Mouse (Mus musculus) R1 (cell line): ENCODE measurements around the gene Nmt2.
A peak's percentile ranks its signal among the peaks of the same experiment; 100 is the strongest.

Source experiments
- DNase-seq: peaks from one replicate; pipeline ENCODE4 v3.0.0-alpha.2; 2018; ENCODE audit warnings: low read depth, low spot score

The Nmt2 gene

DNA sequence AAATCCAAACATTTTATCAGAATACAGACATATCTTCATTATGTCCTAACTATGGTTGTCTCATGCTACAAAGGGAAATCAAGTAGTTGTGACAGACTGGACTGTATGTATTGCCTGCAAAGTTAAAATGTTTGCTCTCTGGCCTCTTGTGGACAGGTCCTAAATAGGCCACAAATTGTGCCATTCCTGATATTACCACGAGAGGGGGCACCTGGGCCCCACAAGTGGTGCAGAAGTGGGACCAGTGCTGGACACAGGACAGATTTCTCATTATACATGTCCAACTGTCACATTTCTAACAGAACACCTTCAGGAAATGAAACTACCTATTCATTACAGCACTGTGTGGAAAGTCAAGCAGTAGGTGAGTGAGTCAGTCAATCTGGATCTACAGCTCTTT is 43.3 kb downstream of the Nmt2 start:
- DNase-seq = peak; percentile 68

DNA sequence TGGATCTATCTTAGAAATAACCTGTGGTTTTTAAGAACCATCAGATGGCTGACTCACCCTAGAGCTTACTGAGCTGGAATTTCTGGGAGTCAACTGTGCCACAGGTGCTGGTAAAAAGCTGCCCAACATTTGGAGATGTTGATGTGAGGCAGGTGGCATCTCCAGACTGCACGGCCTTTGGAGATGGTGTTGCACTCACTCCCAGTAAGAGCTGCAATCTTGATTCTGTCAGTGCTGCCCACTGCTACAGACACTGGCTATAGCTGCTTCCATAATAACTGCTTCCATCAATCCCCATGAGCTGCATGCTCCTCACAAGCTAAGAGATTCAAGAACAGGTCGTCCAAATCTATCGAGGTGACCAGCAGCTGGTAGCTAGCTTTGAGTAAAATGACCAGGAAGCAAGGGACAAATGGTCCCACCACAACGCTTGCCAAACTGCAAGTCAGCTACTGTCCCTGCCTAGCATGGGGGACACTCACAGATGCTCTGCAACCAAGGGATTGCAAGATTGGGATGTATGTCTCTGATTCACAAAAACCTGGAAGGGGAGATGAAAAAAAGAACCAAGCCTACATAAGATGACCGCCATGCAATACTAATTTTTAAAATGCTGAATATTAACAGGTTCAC is 47.2 kb downstream of the Nmt2 start:
- no peak for DNase-seq

DNA sequence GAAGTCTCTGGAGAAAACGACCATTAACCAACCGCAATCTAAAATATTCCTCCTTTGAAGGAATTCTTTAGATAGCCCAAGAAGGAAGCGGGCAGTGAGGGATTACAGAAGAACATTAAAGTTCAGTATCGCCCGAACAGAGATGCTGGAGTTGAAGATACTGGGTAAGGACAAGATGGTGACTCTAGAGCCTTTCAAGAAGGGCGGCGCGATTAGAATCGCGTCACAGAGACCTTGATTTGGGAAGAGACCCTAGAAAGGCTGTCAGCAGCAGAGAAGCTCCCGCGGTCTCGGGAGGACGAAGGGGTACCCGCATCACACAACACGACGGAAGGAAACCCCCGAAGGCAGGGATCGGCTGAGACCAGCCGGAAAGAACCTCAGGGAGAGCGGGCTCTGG is 48.0 kb downstream of the Nmt2 start:
- no peak for DNase-seq

DNA sequence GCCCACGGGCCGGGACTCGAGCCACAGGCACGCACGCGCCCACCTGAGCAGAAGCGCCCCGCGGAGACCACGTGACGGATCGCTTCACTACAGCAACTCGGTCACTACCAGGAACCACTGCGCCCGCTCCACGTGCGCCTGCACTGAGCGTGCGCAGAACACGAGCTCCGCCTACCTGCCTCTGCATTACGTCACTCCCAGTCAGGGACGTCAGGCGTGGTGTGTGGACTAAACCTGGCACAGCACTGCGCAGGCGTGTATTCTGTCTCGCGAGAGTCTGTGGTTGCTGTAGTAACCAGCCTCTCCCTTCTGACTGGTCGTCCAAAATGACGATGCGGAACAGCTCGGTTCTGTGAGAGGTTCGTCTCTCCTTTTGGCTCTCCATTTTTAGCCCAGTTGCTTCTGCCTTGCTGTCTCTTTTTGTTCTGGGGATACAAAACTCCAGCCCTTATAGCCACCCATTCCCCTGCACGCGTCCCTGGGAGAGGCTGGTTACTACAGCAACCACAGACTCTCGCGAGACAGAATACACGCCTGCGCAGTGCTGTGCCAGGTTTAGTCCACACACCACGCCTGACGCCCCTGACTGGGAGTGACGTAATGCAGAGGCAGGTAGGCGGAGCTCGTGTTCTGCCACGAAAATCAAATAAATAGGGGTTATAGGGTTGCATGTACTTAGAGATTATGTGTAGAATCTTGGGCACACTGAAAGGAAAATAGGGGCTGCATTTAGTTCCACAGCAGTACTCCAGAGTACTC is 48.7 kb downstream of the Nmt2 start, which contains the start of gene Rpp38:
Gene Rpp38 (minus strand): TSS at position 160 of the 759 bp plus-strand sequence.
- peak; percentile 97 for DNase-seq

DNA sequence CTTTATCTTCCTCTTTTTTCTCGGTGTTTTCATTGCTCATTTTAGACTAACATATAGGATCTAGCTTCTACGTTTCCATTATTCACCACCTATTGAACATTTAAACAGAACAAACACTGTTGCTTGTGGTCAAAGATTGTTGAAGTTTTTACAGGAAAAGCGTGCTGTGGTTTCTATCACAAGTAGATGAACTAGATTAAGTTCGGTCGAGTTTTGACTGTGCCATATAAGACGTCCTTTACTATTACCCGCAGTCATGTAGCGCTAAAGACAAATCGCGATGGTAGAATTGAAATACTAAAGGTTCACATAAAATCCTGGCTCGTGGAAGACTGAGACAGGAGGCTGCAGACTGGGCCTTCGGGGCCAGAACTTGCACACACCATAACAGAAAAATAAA is 49.7 kb downstream of the Nmt2 start:
- DNase-seq = no peak

DNA sequence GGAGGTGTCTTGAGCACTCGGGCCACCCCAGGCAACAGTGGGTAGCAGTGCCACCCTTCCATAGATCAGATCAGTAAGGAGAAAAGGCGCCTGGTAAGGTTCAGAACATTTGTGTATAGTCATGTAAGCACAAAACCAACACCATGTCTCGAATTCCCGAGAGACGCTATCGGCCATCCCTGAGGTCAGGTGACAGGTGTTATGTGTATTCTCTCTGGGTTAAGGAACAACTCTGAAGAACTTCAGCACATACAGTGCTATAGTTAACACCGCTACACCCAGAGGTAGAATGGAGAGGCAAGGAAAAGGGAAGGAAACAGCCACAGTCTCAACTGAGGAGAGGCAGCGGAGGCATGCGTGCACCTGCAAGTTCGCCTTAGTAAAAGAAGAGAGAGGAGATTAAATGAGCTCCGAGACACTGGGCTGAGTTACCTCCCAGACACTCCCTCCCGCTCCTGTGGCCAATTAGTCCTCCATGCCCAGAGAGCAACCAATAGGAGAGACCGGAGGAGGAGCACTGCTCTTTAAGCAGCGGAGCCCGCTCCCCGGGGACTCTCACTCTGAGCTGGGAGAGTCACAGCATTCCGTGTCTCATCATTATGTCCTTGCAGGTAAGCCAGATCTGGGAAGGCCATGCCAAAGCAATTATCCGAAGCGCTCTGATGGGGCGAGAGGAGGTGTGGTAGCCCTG is 51.7 kb downstream of the Nmt2 start, which contains the start of gene Acbd7:
Gene Acbd7 (plus strand): TSS at position 558 of the 691 bp plus-strand sequence.
- DNase-seq = peak; percentile 89

DNA sequence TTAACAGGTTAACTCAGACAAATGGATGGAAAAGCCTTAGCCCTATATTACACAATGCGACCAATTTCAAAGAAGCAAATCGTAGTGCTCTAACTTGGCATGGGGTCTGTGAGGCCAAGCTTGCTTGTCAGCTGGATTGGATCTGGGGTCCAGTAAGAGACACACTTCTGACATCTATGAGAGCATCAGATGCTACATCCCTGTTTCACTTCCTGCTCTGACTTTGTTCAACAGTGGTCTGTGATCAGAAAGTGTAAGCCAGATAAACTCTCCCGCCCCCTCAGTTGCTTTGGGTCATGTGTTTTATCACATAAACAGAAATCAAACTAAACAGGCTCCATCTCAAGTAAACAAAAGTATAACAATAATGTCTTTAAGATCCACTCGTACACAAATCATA is 64.4 kb downstream of the Nmt2 start:
- DNase-seq = no peak

DNA sequence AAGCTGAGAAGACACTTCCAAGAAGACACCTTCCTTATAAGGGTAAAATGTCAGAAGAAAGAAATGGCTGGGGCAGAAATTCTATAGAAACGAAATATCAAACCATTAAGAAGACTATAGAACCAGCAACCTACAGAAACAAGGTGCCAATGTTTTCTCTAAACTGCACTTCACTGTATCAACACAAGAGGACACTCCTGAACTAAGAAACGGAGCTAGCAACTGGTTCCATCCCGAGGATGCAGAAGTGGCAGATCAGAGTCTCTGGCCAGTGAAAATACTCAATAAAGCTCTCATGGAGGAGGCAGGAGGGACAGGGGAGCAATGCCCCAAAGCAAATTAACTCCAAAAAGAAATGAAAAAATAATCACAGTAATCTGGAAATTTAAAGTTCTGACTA is 64.9 kb downstream of the Nmt2 start:
- peak; percentile 50 for DNase-seq

DNA sequence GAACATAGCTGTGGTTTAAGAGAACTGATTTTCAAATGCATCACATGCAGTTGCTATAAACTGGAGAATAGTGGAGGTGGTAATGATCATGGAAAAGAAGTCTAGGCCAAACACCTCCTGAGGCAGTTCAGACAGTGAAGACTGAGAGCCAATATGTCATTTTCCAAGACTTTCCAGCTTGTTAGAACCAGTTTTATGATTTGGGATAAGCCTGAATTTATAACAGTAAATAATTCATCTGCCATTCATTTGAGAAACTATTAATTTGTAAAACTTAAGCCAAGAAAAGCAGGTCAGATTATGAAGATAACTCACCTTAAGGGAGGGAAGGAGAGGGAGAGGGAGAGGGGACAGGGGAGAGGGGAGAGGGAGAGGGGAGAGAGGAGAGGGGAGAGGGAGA is 69.1 kb downstream of the Nmt2 start:
- no peak for DNase-seq

DNA sequence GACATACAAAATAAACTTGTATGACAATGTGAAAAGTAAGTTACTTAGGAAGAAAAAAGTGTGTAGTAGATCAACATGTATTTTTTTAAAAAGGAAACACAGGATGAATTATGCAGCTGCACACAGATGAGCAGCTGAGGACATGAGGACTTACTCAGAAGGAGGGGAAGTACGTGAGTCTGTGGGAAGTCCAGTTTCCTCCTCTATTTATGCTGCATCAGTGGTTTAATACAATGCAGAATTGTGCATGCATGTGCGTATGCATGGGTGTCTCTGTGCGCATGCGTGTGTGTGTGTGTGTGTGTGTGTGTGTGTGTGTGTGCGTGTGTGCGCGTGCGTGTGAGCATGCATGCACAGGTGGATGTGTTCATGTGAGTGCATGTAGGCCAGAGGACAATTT is 71.8 kb downstream of the Nmt2 start:
- DNase-seq = no peak

DNA sequence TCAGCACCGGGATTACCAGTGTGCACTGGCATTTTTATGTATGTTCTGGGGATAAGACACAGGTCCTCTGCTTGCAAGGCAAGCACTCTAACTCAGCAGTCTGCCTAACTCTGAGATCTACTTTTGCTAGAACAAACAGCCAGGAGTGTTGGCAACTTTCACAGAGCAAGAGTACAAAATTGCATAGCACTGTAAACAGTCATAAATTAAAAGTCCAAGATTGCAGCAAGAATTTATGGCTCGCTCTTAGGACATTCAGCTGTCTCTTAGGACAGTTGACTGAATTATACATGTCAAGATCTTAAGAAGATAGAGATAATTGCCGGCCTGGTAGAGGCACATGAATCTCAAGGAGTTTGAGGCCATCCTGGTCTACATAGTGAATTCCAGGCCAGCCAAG is 72.3 kb downstream of the Nmt2 start:
- DNase-seq = no peak

DNA sequence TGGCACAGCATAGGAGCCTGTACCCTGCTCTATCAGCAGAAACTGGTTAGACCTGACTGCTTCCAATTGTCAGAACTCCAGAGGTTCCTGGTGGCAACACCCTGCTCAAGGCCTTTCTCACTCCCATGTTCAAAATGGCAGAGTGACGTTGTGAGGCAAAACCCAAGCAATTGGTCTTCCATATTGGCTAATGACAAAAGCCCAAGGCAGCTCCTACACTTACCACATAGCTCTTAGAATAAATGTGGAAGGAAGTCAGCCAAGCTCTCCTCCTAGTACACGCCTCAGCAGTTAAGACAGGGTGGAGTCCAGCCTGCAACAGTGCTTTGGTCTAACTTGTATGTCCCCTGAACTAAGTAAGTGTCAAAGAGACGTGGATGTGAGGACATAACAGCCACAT is 73.9 kb downstream of the Nmt2 start:
- no peak for DNase-seq

DNA sequence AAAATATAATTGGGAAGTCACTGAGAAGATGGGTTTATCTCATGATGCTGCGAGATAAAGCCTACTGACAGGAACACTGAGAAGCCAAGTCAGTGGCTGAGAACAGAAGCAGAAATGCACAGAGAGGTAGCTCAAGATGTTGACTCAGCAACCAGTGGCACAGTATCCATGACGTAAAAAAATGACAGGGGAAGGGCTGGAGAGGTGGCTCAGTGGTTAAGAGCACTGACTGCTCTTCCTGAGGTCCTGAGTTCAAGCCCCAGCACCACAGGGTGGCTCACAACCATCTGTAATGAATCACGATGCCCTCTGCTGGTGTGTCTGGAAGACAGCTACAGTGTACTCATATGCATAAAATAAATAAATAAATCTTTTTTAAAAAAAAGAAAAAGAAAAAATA is 77.1 kb downstream of the Nmt2 start:
- no peak for DNase-seq

DNA sequence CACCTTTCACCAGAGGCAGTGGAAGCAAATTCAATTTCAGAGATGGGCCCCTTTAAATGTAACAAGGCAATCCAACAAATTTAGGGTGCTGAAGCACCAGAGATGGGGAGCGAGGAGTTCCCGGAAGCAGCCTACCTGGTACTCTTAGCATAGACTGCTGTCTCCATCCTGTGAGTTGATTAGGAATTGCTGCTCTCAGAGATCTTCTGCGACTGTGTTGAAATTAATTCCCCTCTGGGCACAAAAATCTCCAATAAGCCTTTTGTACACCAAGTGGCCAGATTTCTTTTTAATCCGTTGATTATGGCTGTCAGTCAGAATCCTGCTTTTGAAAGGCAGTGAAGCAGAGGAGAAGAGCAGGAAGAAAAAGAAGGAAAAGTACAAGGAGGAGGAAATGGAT is 81.1 kb downstream of the Nmt2 start:
- DNase-seq = no peak
